Mouse (Mus musculus): Measurements from ENCODE around the gene Klk1b27.
"Not testable (repeated sequence)": the region's sequence is repeated elsewhere in the genome, so short reads cannot be mapped to it uniquely, and the experiment has no call there.

The Klk1b27 gene
- long read RNA-seq, experiment 1: 0 reads
- long read RNA-seq, experiment 2: 0 reads

DNA sequence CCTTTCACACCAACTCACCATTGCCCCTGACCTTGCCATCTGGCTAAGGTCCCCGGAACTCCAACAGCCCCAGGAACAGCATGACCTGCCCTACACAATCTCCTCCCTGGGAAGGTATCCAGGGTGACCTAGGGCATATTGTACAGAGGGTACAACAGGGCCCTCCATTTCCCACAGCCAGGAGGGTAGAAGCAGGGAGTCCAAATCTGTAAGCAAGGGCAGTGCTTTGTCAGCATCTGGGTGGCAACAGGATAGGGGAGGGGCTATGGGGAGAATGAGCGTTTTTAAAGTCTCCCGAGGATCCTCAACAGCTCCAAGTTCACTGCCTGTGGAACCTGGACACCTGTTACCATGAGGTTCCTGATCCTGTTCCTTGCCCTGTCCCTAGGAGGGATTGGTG is at the start of gene Klk1b27:
Gene Klk1b27 (plus strand): TSS at position 301 of the 400 bp plus-strand sequence.
- intact Hi-C loops (cut with DNase I): not testable (repeated sequence)

- intact Hi-C loops (cut with DNase I): no loop called here
Observed at GRCm38 (mm10) chr7:44004847-44005246, 47.2 kb upstream of the Klk1b27 start.

- intact Hi-C loops (cut with DNase I): not testable (repeated sequence)
Observed at GRCm38 (mm10) chr7:44011868-44012267, 40.2 kb upstream of the Klk1b27 start, which contains the start of gene Klk1b26. Gene Klk1b26 (plus strand): TSS chr7:44012168.

DNA sequence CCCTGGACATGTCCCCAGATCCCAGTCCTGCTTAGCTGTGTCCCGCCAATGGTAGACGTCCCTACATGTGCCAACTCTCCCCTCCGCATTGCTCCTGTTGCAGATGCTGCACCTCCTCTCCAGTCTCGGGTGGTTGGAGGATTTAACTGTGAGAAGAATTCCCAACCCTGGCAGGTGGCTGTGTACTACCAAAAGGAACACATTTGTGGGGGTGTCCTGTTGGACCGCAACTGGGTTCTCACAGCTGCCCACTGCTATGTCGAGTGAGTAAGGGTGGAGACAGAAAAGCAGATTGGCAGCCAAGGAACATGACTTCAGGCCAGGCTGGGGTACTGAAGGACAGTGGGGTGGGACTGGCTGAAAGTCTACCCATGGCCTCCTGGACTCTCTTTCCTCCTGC is 37.4 kb upstream of the Klk1b27 start:
- intact Hi-C loops (cut with DNase I): not testable (repeated sequence)

- intact Hi-C loops (cut with DNase I): no loop called here
Observed at GRCm38 (mm10) chr7:44015071-44015470, 37.0 kb upstream of the Klk1b27 start.

DNA sequence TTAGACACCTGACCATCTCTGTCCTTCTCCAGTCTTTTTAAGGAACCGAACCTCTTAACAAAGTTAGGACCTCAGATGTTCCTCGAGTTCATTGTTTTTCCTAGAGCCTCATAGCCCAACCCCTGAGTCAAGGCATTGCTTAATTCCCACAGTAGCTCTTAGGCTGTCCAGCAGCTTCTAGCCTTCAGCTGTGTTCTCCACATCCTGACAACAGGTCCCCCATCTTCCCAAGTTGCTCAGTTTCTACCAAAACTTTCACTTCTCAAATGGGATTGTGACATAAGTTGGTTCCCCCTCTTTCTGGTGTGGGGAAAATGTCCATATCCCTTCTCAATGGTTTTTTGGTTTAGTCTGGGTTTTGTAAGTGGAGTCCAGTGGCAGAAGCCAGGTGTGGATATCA is 20.0 kb downstream of the Klk1b27 start:
- intact Hi-C loops (cut with DNase I): no loop called here

DNA sequence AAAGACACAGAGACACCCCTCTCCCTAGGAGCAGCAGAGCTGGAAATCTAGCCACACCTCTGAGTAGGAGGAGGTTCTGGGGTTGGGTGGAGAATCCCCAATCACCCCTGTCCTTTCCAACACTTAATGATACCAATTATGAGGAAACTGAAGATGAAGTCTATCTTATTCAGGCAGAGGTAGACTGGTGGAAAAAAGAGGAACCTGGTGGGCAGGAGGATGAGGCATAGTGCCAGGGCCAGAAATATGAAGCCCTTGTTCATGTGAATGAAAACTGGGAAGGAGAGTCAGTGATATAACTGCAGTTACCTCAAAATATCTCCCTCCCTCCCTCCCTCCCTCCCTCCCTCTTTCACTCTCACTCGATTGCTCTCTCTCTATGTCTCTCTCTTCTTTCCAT is 25.6 kb downstream of the Klk1b27 start:
- intact Hi-C loops (cut with DNase I): no loop called here

DNA sequence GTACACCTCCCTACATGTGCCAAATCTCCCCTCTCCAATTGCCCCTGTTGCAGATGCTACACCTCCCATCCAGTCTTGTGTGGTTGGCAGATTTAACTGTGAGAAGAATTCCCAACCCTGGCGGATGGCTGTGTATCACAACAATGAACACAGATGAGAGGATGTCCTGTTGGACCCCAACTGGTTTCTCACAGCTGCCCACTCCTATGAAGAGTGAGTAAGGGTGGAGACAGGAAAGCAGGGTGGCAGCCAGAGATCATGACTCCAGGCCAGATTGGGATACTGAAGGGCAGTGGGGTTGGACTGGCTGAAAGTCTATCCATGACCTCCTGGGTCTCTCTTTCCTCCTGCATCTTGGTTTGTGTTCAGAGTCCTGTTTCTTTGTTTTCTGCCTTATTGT is 44.0 kb downstream of the Klk1b27 start:
- intact Hi-C loops (cut with DNase I): no loop called here

DNA sequence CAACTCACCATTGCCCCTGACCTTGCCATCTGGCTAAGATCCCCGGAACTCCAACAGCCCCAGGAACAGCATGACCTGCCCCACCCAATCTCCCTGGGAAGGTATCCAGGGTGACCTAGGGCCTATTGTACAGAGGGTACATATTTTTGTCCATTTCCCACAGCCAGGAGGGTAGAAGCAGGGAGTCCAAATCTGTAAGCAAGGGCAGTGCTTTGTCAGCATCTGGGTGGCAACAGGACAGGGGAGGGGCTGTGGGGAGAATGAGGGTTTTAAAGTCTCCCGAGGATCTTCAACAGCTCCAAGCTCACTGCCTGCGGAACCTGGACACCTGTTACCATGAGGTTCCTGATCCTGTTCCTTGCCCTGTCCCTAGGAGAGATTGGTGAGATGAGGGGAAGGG is 49.9 kb downstream of the Klk1b27 start, which contains the start of gene Klk1b21:
Gene Klk1b21 (plus strand): TSS at position 301 of the 400 bp plus-strand sequence.
- intact Hi-C loops (cut with DNase I): not testable (repeated sequence)

Measured in adrenal gland (tissue).